ENCODE assay signal across 8 mouse cellular contexts in genomic region chr8:126590024-126590529, GRCm38 (mm10). TPM values are rescaled to one million over a fixed set of nuclear protein-coding genes. Genes with fewer than 3 reads are reported as not detected.
DNase-seq lines count a peak whose midpoint lies in the region; ATAC-seq lines count a peak whose summit lies in the region.

No protein-coding gene starts in this region.

- H3K9ac ChIP-seq in forebrain, embryonic 15.5 days (replicated peaks): peak overlapping the region; percentile 96
- H3K9ac ChIP-seq in hindbrain, embryonic 16.5 days (ENCODE audit: low read depth, low read length): peak overlapping the region; percentile 51
- H3K9ac ChIP-seq in liver, embryonic 12.5 days: peak overlapping the region; percentile 98

- H3K9me3 ChIP-seq in forebrain, embryonic 15.5 days: no peaks in the 10 kb centered on the region
- H3K9me3 ChIP-seq in hindbrain, embryonic 16.5 days (ENCODE audit: control insufficient read depth, low read length): no peaks in the 10 kb centered on the region
- H3K9me3 ChIP-seq in liver, embryonic 12.5 days (replicated peaks): no peaks in the 10 kb centered on the region

- peaks cover 66% of the 10 kb centered on the region for H3K4me1 ChIP-seq in forebrain, embryonic 15.5 days
- H3K4me1 ChIP-seq in hindbrain, embryonic 16.5 days (ENCODE audit: control insufficient read depth, insufficient read depth, low read depth, low read length): peaks cover 43% of the 10 kb centered on the region
- peaks cover 65% of the 10 kb centered on the region for H3K4me1 ChIP-seq in liver, embryonic 12.5 days

- H3K27ac ChIP-seq in forebrain, embryonic 15.5 days (replicated peaks): peak overlapping the region; percentile 63
- no peak overlapping the region for H3K27ac ChIP-seq in hindbrain, embryonic 16.5 days (ENCODE audit: low read depth, low read length)
- H3K27ac ChIP-seq in liver, embryonic 12.5 days: peak overlapping the region; percentile 95

- peak; percentile 44 for DNase-seq in embryo, embryonic 10 days (ENCODE audit: low spot score)
- no peak for DNase-seq in embryo, embryonic 10.5 days (ENCODE audit: low spot score)
- DNase-seq in adrenal gland, postnatal 25 days: peak; percentile 46
- peak; percentile 63 to 70 for DNase-seq in natural killer cell, adult 2 months (ENCODE audit: low spot score in 2 of 2)
- DNase-seq in yolk sac, embryonic 10.5 days (ENCODE audit: low spot score): peak; percentile 79

- H3K4me2 ChIP-seq in forebrain, embryonic 15.5 days (replicated peaks): peak overlapping the region; percentile 83
- H3K4me2 ChIP-seq in hindbrain, embryonic 16.5 days (ENCODE audit: low read length): peak overlapping the region; percentile 96
- H3K4me2 ChIP-seq in liver, embryonic 12.5 days: peak overlapping the region; percentile 96

- H3K4me3 ChIP-seq in forebrain, embryonic 15.5 days: peak overlapping the region; percentile 86
- peak overlapping the region; percentile 99 for H3K4me3 ChIP-seq in hindbrain, embryonic 16.5 days (ENCODE audit: low read length)
- H3K4me3 ChIP-seq in liver, embryonic 12.5 days: peak overlapping the region; percentile 96

- no peak for ATAC-seq in forebrain, embryonic 15.5 days (replicated peaks)
- no peak for ATAC-seq in hindbrain, embryonic 16.5 days
- ATAC-seq in liver, embryonic 12.5 days: no peak

- H3K27me3 ChIP-seq in forebrain, embryonic 15.5 days: no peaks in the 10 kb centered on the region
- no peaks in the 10 kb centered on the region for H3K27me3 ChIP-seq in hindbrain, embryonic 16.5 days (replicated peaks; ENCODE audit: control insufficient read depth, insufficient read depth, low read length)
- no peaks in the 10 kb centered on the region for H3K27me3 ChIP-seq in liver, embryonic 12.5 days (replicated peaks)

- H3K36me3 ChIP-seq in forebrain, embryonic 15.5 days: peaks cover 2% of the 10 kb centered on the region; the same call in 1 of the 2 replicates
- H3K36me3 ChIP-seq in hindbrain, embryonic 16.5 days (ENCODE audit: control insufficient read depth, insufficient read depth, low read length): 0 out of 2 replicates have a peak, but pooled peaks cover 4% of the 10 kb centered on the region
- H3K36me3 ChIP-seq in liver, embryonic 12.5 days: peaks cover 49% of the 10 kb centered on the region

- 10% methylated on average over 14 of the region's 14 CpGs for WGBS in forebrain, embryonic 15.5 days
- WGBS in hindbrain, embryonic 16.5 days: 8% methylated on average over 14 of the region's 14 CpGs
- WGBS in liver, embryonic 12.5 days (ENCODE audit: insufficient replicate concordance): 5% methylated on average over 14 of the region's 14 CpGs

RNA-seq across cellular contexts. Expression of gene Irf2bp2, which starts 3.7 kb away (rescaled TPM):
- 81.3 and 82.6 TPM in 2 replicates for total RNA-seq in adrenal gland, postnatal 25 days (2021)
- polyA plus RNA-seq in forebrain, embryonic 15.5 days (2015; fragmentation: Nextera tagmentation; extraction: Ambion mirVana): 10.5 and 11.1 TPM in 2 replicates
- 8.0 and 8.2 TPM in 2 replicates for polyA plus RNA-seq in hindbrain, embryonic 16.5 days (2015; fragmentation: Nextera tagmentation; extraction: Ambion mirVana)
- 5.5 and 5.6 TPM in 2 replicates for polyA plus RNA-seq in liver, embryonic 12.5 days (2016; fragmentation: Nextera tagmentation; extraction: Ambion mirVana)
